Mouse (Mus musculus): ENCODE measurements at regions not wholly inside any gene's neighbourhood (a gene's known extent, or its start where the extent isn't known, plus 50 kb on each side); places are given as distances from the start of the nearest gene placed in this dataset.

- TF ChIP-seq EP300 (IDR thresholded peaks at IDR 0.05; ENCODE audit: low read depth): no peak
- no peak for TF ChIP-seq CTCF (IDR thresholded peaks at IDR 0.05; ENCODE audit: low read depth)
These were observed 264.5 kb downstream of the Tle4 start for GRCm38 (mm10) chr19:14333041-14334012.

Measured in heart, postnatal 0 days (tissue).